Mouse (Mus musculus): ENCODE data around the gene Smg9. TPM values are rescaled to one million over a fixed set of nuclear protein-coding genes. Genes with fewer than 3 reads are reported as not detected.

Gene Smg9
- polyA plus RNA-seq, 1 experiment from 2014 or later = 17.1 TPM

GRCm38 (mm10) chr7:24466835-24467234 is 67.4 kb downstream of the Smg9 start:
- Histone ChIP-seq H3K4me3 (no peak overlapping the region), H3K36me3 (no peaks in the 10 kb centered on the region), H3K9ac (no peak overlapping the region), H3K27me3 (peaks cover 8% of the 10 kb centered on the region), H3K27ac (no peak overlapping the region), H3K4me2 (no peak overlapping the region), H3K4me1 (replicated peaks) (peaks cover 10% of the 10 kb centered on the region; the same call in 1 of the 2 replicates), H3K9me3 (replicated peaks) (no peaks in the 10 kb centered on the region)
- 85% methylated on average over 6 of the region's 6 CpGs for WGBS
- ATAC-seq (replicated peaks; ENCODE audit: insufficient number of reproducible peaks, insufficient read depth, low FRiP score, low read depth) = no peak

GRCm38 (mm10) chr7:24467886-24468285 is 68.5 kb downstream of the Smg9 start:
- H3K27me3 ChIP-seq = peaks cover 3% of the 10 kb centered on the region; the same call in 1 of the 2 replicates
- no peak overlapping the region for H3K4me2 ChIP-seq
- WGBS = 78% methylated on average over 5 of the region's 5 CpGs
- H3K9ac ChIP-seq = no peak overlapping the region
- no peaks in the 10 kb centered on the region for H3K9me3 ChIP-seq (replicated peaks)
- no peak for ATAC-seq (replicated peaks; ENCODE audit: insufficient number of reproducible peaks, insufficient read depth, low FRiP score, low read depth)
- peaks cover 3% of the 10 kb centered on the region; the same call in 1 of the 2 replicates for H3K4me1 ChIP-seq (replicated peaks)
- no peak overlapping the region for H3K4me3 ChIP-seq
- H3K27ac ChIP-seq = no peak overlapping the region
- no peaks in the 10 kb centered on the region for H3K36me3 ChIP-seq

- ATAC-seq (replicated peaks; ENCODE audit: insufficient number of reproducible peaks, insufficient read depth, low FRiP score, low read depth) = no peak
- Histone ChIP-seq H3K4me2 (no peak overlapping the region), H3K4me3 (no peak overlapping the region), H3K27me3 (no peaks in the 10 kb centered on the region), H3K4me1 (replicated peaks) (no peaks in the 10 kb centered on the region), H3K27ac (no peak overlapping the region), H3K9me3 (replicated peaks) (no peaks in the 10 kb centered on the region), H3K9ac (no peak overlapping the region), H3K36me3 (no peaks in the 10 kb centered on the region)
- 84% methylated on average over 3 of the region's 3 CpGs for WGBS
These were observed 69.7 kb downstream of the Smg9 start for GRCm38 (mm10) chr7:24469126-24469525.

GRCm38 (mm10) chr7:24470356-24470755 is 70.9 kb downstream of the Smg9 start:
- no peak for ATAC-seq (replicated peaks; ENCODE audit: insufficient number of reproducible peaks, insufficient read depth, low FRiP score, low read depth)
- H3K9ac ChIP-seq = no peak overlapping the region
- H3K27me3 ChIP-seq = no peaks in the 10 kb centered on the region
- 89% methylated on average over 7 of the region's 7 CpGs for WGBS
- no peak overlapping the region for H3K4me2 ChIP-seq
- H3K4me3 ChIP-seq = no peak overlapping the region
- H3K4me1 ChIP-seq (replicated peaks) = no peaks in the 10 kb centered on the region
- no peak overlapping the region for H3K27ac ChIP-seq
- H3K9me3 ChIP-seq (replicated peaks) = no peaks in the 10 kb centered on the region
- no peaks in the 10 kb centered on the region for H3K36me3 ChIP-seq

Other genes with a start within 250 kb of the Smg9 start
- 3.0 and 3.4 TPM in 2 replicates for gene Zfp114, start 224.6 kb upstream of the Smg9 start, polyA plus RNA-seq (2015; fragmentation: Nextera tagmentation; extraction: Ambion mirVana)
- gene Zfp111, start 188.2 kb upstream of the Smg9 start, polyA plus RNA-seq (2015; fragmentation: Nextera tagmentation; extraction: Ambion mirVana) = 5.9 and 6.4 TPM in 2 replicates
- gene Zfp109, start 162.1 kb upstream of the Smg9 start, polyA plus RNA-seq (2015; fragmentation: Nextera tagmentation; extraction: Ambion mirVana) = 2.9 and 3.5 TPM in 2 replicates
- 2.1 and 3.0 TPM in 2 replicates for gene Zfp108, start 144.8 kb upstream of the Smg9 start, polyA plus RNA-seq (2015; fragmentation: Nextera tagmentation; extraction: Ambion mirVana)
- gene Zfp93, start 129.2 kb upstream of the Smg9 start, polyA plus RNA-seq (2015; fragmentation: Nextera tagmentation; extraction: Ambion mirVana) = 5.4 and 6.5 TPM in 2 replicates
- gene Zfp61, start 98.4 kb upstream of the Smg9 start, polyA plus RNA-seq (2015; fragmentation: Nextera tagmentation; extraction: Ambion mirVana) = 14.3 and 19.4 TPM in 2 replicates
- gene Zfp94, start 83.0 kb upstream of the Smg9 start, polyA plus RNA-seq (2015; fragmentation: Nextera tagmentation; extraction: Ambion mirVana) = 4.3 and 5.5 TPM in 2 replicates
- gene Tescl, start 65.7 kb upstream of the Smg9 start, polyA plus RNA-seq (2015; fragmentation: Nextera tagmentation; extraction: Ambion mirVana) = 0.28 TPM in 1 of 2 replicates, not detected in the other
- gene Lypd5, start 50.4 kb upstream of the Smg9 start, polyA plus RNA-seq (2015; fragmentation: Nextera tagmentation; extraction: Ambion mirVana) = 0.09 TPM in 1 of 2 replicates, not detected in the other
- 1.7 and 8.5 TPM in 2 replicates for gene Kcnn4, start 29.4 kb upstream of the Smg9 start, polyA plus RNA-seq (2015; fragmentation: Nextera tagmentation; extraction: Ambion mirVana)
- gene Irgc1, start 52.7 kb downstream of the Smg9 start, polyA plus RNA-seq (2015; fragmentation: Nextera tagmentation; extraction: Ambion mirVana) = not detected in 2 replicates
- 8.2 and 9.9 TPM in 2 replicates for gene Plaur, start 62.9 kb downstream of the Smg9 start, polyA plus RNA-seq (2015; fragmentation: Nextera tagmentation; extraction: Ambion mirVana)
- gene Cadm4, start 82.4 kb downstream of the Smg9 start, polyA plus RNA-seq (2015; fragmentation: Nextera tagmentation; extraction: Ambion mirVana) = 1.3 and 2.0 TPM in 2 replicates
- gene Zfp428, start 107.4 kb downstream of the Smg9 start, polyA plus RNA-seq (2015; fragmentation: Nextera tagmentation; extraction: Ambion mirVana) = 37.5 and 40.8 TPM in 2 replicates
- 0.25 and 0.29 TPM in 2 replicates for gene AC161166.1, start 112.8 kb downstream of the Smg9 start, polyA plus RNA-seq (2015; fragmentation: Nextera tagmentation; extraction: Ambion mirVana)
- gene Irgq, start 131.1 kb downstream of the Smg9 start, polyA plus RNA-seq (2015; fragmentation: Nextera tagmentation; extraction: Ambion mirVana) = 6.0 and 8.3 TPM in 2 replicates
- gene Pinlyp, start 146.5 kb downstream of the Smg9 start, polyA plus RNA-seq (2015; fragmentation: Nextera tagmentation; extraction: Ambion mirVana) = 0.46 TPM in 1 of 2 replicates, not detected in the other
- 56.6 and 83.1 TPM in 2 replicates for gene Xrcc1, start 146.7 kb downstream of the Smg9 start, polyA plus RNA-seq (2015; fragmentation: Nextera tagmentation; extraction: Ambion mirVana)
- gene Ethe1, start 187.9 kb downstream of the Smg9 start, polyA plus RNA-seq (2015; fragmentation: Nextera tagmentation; extraction: Ambion mirVana) = 20.5 and 23.6 TPM in 2 replicates
- gene Zfp575, start 188.0 kb downstream of the Smg9 start, polyA plus RNA-seq (2015; fragmentation: Nextera tagmentation; extraction: Ambion mirVana) = 0.92 and 1.4 TPM in 2 replicates
- 0.06 and 0.18 TPM in 2 replicates for gene Phldb3, start 211.1 kb downstream of the Smg9 start, polyA plus RNA-seq (2015; fragmentation: Nextera tagmentation; extraction: Ambion mirVana)
- gene Lypd3, start 236.9 kb downstream of the Smg9 start, polyA plus RNA-seq (2015; fragmentation: Nextera tagmentation; extraction: Ambion mirVana) = 0.10 and 0.43 TPM in 2 replicates

Data from heart, embryonic 15.5 days (tissue).